Mouse (Mus musculus): ENCODE data around the gene Rabgef1. TPM values are rescaled to one million over a fixed set of nuclear protein-coding genes. Genes with fewer than 3 reads are reported as not detected.

Rabgef1 gene
- polyA plus RNA-seq, 1 experiment = 25.4 TPM

GRCm38 (mm10) chr5:130204560-130204959 is 33.0 kb downstream of the Rabgef1 start:
- no peak for TF ChIP-seq POLR2A (IDR thresholded peaks at IDR 0.05; ENCODE audit: borderline replicate concordance, low read depth, low read length)
- TF ChIP-seq CTCF (IDR thresholded peaks at IDR 0.05; ENCODE audit: low read depth, low read length) = no peak
- H3K4me1 ChIP-seq (ENCODE audit: control insufficient read depth, insufficient read depth, low read length) = peaks cover 24% of the 10 kb centered on the region
- H3K27ac ChIP-seq (ENCODE audit: insufficient read depth, low read depth, low read length) = peak overlapping the region; percentile 45
- H3K4me3 ChIP-seq (ENCODE audit: insufficient read depth, low read length) = no peak overlapping the region

GRCm38 (mm10) chr5:130205441-130206023 is 33.9 kb downstream of the Rabgef1 start:
- Histone ChIP-seq H3K4me1 (ENCODE audit: control insufficient read depth, insufficient read depth, low read length) (peaks cover 31% of the 10 kb centered on the region), H3K27ac (ENCODE audit: insufficient read depth, low read depth, low read length) (peak overlapping the region; percentile 57), H3K4me3 (ENCODE audit: insufficient read depth, low read length) (no peak overlapping the region)
- TF ChIP-seq POLR2A (IDR thresholded peaks at IDR 0.05; ENCODE audit: borderline replicate concordance, low read depth, low read length) (no peak), CTCF (IDR thresholded peaks at IDR 0.05; ENCODE audit: low read depth, low read length) (no peak)

GRCm38 (mm10) chr5:130207299-130207698 is 35.7 kb downstream of the Rabgef1 start:
- TF ChIP-seq POLR2A (IDR thresholded peaks at IDR 0.05; ENCODE audit: borderline replicate concordance, low read depth, low read length) (no peak), CTCF (IDR thresholded peaks at IDR 0.05; ENCODE audit: low read depth, low read length) (no peak)
- H3K4me1 ChIP-seq (ENCODE audit: control insufficient read depth, insufficient read depth, low read length) = peaks cover 31% of the 10 kb centered on the region
- no peak overlapping the region for H3K4me3 ChIP-seq (ENCODE audit: insufficient read depth, low read length)
- H3K27ac ChIP-seq (ENCODE audit: insufficient read depth, low read depth, low read length) = no peak overlapping the region

- TF ChIP-seq POLR2A (IDR thresholded peaks at IDR 0.05; ENCODE audit: borderline replicate concordance, low read depth, low read length) (no peak), CTCF (IDR thresholded peaks at IDR 0.05; ENCODE audit: low read depth, low read length) (no peak)
- Histone ChIP-seq H3K27ac (ENCODE audit: insufficient read depth, low read depth, low read length) (no peak overlapping the region), H3K4me1 (ENCODE audit: control insufficient read depth, insufficient read depth, low read length) (peaks cover 9% of the 10 kb centered on the region), H3K4me3 (ENCODE audit: insufficient read depth, low read length) (no peak overlapping the region)
These were observed 41.4 kb downstream of the Rabgef1 start for GRCm38 (mm10) chr5:130212956-130213355.

GRCm38 (mm10) chr5:130216781-130217180 is 45.2 kb downstream of the Rabgef1 start, which contains the start of gene Tmem248:
Gene Tmem248 (plus strand): TSS chr5:130217081.
- no peak within 1 kb of the TSS for H3K4me3 ChIP-seq (ENCODE audit: insufficient read depth, low read length)
- peaks cover 14% of the 10 kb centered on the region for H3K4me1 ChIP-seq (ENCODE audit: control insufficient read depth, insufficient read depth, low read length)
- no peak within 1 kb of the TSS for H3K27ac ChIP-seq (ENCODE audit: insufficient read depth, low read depth, low read length)
- TF ChIP-seq POLR2A (IDR thresholded peaks at IDR 0.05; ENCODE audit: borderline replicate concordance, low read depth, low read length) = no peak
- TF ChIP-seq CTCF (IDR thresholded peaks at IDR 0.05; ENCODE audit: low read depth, low read length) = no peak

- H3K4me3 ChIP-seq (ENCODE audit: insufficient read depth, low read length) = no peak overlapping the region
- H3K4me1 ChIP-seq (ENCODE audit: control insufficient read depth, insufficient read depth, low read length) = peaks cover 14% of the 10 kb centered on the region
- H3K27ac ChIP-seq (ENCODE audit: insufficient read depth, low read depth, low read length) = no peak overlapping the region
- TF ChIP-seq CTCF (IDR thresholded peaks at IDR 0.05; ENCODE audit: low read depth, low read length) (no peak), POLR2A (IDR thresholded peaks at IDR 0.05; ENCODE audit: borderline replicate concordance, low read depth, low read length) (no peak)
These were observed 45.8 kb downstream of the Rabgef1 start for GRCm38 (mm10) chr5:130217406-130217805.

GRCm38 (mm10) chr5:130218336-130218735 is 46.7 kb downstream of the Rabgef1 start:
- Histone ChIP-seq H3K4me1 (ENCODE audit: control insufficient read depth, insufficient read depth, low read length) (peaks cover 17% of the 10 kb centered on the region), H3K27ac (ENCODE audit: insufficient read depth, low read depth, low read length) (no peak overlapping the region), H3K4me3 (ENCODE audit: insufficient read depth, low read length) (no peak overlapping the region)
- no peak for TF ChIP-seq CTCF (IDR thresholded peaks at IDR 0.05; ENCODE audit: low read depth, low read length)

GRCm38 (mm10) chr5:130221316-130221715 is 49.7 kb downstream of the Rabgef1 start:
- TF ChIP-seq POLR2A (IDR thresholded peaks at IDR 0.05; ENCODE audit: borderline replicate concordance, low read depth, low read length) (no peak), CTCF (IDR thresholded peaks at IDR 0.05; ENCODE audit: low read depth, low read length) (no peak)
- Histone ChIP-seq H3K4me3 (ENCODE audit: insufficient read depth, low read length) (peak overlapping the region; percentile 77), H3K27ac (ENCODE audit: insufficient read depth, low read depth, low read length) (peak overlapping the region; percentile 63; the same call in 1 of the 2 replicates)

GRCm38 (mm10) chr5:130221760-130222145 is 50.2 kb downstream of the Rabgef1 start:
- H3K27ac ChIP-seq (ENCODE audit: insufficient read depth, low read depth, low read length) = peak overlapping the region; percentile 63
- TF ChIP-seq CTCF (IDR thresholded peaks at IDR 0.05; ENCODE audit: low read depth, low read length) = no peak
- TF ChIP-seq POLR2A (IDR thresholded peaks at IDR 0.05; ENCODE audit: borderline replicate concordance, low read depth, low read length) = no peak
- H3K4me1 ChIP-seq (ENCODE audit: control insufficient read depth, insufficient read depth, low read length) = peaks cover 26% of the 10 kb centered on the region
- H3K4me3 ChIP-seq (ENCODE audit: insufficient read depth, low read length) = peak overlapping the region; percentile 77

More at GRCm38 (mm10) chr5:130221316-130221715, 49.7 kb downstream of the Rabgef1 start:
- peaks cover 25% of the 10 kb centered on the region for H3K4me1 ChIP-seq (ENCODE audit: control insufficient read depth, insufficient read depth, low read length)

- peaks cover 29% of the 10 kb centered on the region for H3K4me1 ChIP-seq (ENCODE audit: control insufficient read depth, insufficient read depth, low read length)
- TF ChIP-seq CTCF (IDR thresholded peaks at IDR 0.05; ENCODE audit: low read depth, low read length) (peak; percentile 19; the same call in 1 of the 2 replicates), POLR2A (IDR thresholded peaks at IDR 0.05; ENCODE audit: borderline replicate concordance, low read depth, low read length) (no peak)
- H3K4me3 ChIP-seq (ENCODE audit: insufficient read depth, low read length) = peak overlapping the region; percentile 77
- peak overlapping the region; percentile 63 for H3K27ac ChIP-seq (ENCODE audit: insufficient read depth, low read depth, low read length)
These were observed 50.8 kb downstream of the Rabgef1 start for GRCm38 (mm10) chr5:130222146-130223004.

All from bone marrow macrophage, adult 2 months (primary cell).